Comparison of ENCODE assay signal across 31 mouse cellular contexts in genomic region chr8:54836029-54836959, GRCm38 (mm10). TPM values are rescaled to one million over a fixed set of nuclear protein-coding genes. Genes with fewer than 3 reads are reported as not detected.
DNase-seq lines count a peak whose midpoint lies in the region; ATAC-seq and TF ChIP-seq lines count a peak whose summit lies in the region.
"Had no signal": no experiment of that assay in that cellular context is flagged by ENCODE, and none has a peak within 500 bp of the region (broad histone marks: within the 10 kb centered on the region; RNA-seq: fewer than 3 reads in every experiment).

No protein-coding gene starts in this region.

- no peaks in the 10 kb centered on the region for H3K9me3 ChIP-seq in hindbrain, embryonic 16.5 days (ENCODE audit: control insufficient read depth, low read length)
- no peaks in the 10 kb centered on the region for H3K9me3 ChIP-seq in hindbrain, embryonic 11.5 days (ENCODE audit: control insufficient read depth, low read length)
- no peaks in the 10 kb centered on the region for H3K9me3 ChIP-seq in midbrain, embryonic 13.5 days
- no peaks in the 10 kb centered on the region for H3K9me3 ChIP-seq in midbrain, embryonic 11.5 days (ENCODE audit: control insufficient read depth, low read length)
- no peaks in the 10 kb centered on the region for H3K9me3 ChIP-seq in forebrain, postnatal 0 days (ENCODE audit: low read length)
- H3K9me3 ChIP-seq: embryonic facial prominence, embryonic 10.5 days; embryonic facial prominence, embryonic 15.5 days; hindbrain, embryonic 13.5 days; liver, embryonic 12.5 days; megakaryocyte, embryonic 14.5 days; neural tube, embryonic 15.5 days had no signal

- no peak overlapping the region for H3K4me3 ChIP-seq in hindbrain, embryonic 16.5 days (ENCODE audit: low read length)
- H3K4me3 ChIP-seq in hindbrain, embryonic 11.5 days (ENCODE audit: low read depth, low read length), result no peak overlapping the region
- H3K4me3 ChIP-seq in midbrain, embryonic 13.5 days (replicated peaks), result no peak overlapping the region
- no peak overlapping the region for H3K4me3 ChIP-seq in midbrain, embryonic 11.5 days (ENCODE audit: low read depth, low read length)
- H3K4me3 ChIP-seq in forebrain, postnatal 0 days (ENCODE audit: low read depth, low read length), result no peak overlapping the region
- H3K4me3 ChIP-seq: embryonic facial prominence, embryonic 10.5 days; embryonic facial prominence, embryonic 15.5 days; hindbrain, embryonic 13.5 days; liver, embryonic 12.5 days; megakaryocyte, embryonic 14.5 days; neural tube, embryonic 15.5 days had no signal

- ATAC-seq in hindbrain, embryonic 16.5 days, result peak; percentile 68
- ATAC-seq in hindbrain, embryonic 11.5 days (ENCODE audit: low FRiP score), result no peak
- ATAC-seq in midbrain, embryonic 13.5 days, result peak; percentile 68
- no peak for ATAC-seq in midbrain, embryonic 11.5 days (ENCODE audit: low FRiP score)
- peak; percentile 88 for ATAC-seq in forebrain, postnatal 0 days
- ATAC-seq: intestine, postnatal 0 days; liver, embryonic 12.5 days; liver, postnatal 0 days; Patski had no signal

- no peak for DNase-seq in hindbrain, embryonic 11.5 days (ENCODE audit: low spot score)
- DNase-seq in midbrain, embryonic 11.5 days (ENCODE audit: low spot score, missing footprints), result no peak
- DNase-seq in forebrain, postnatal 0 days, result peak; percentile 47
- DNase-seq in right cerebral cortex, postnatal 10 days (ENCODE audit: low spot score in 2 of 2), result no peak
- no peak for DNase-seq in left cerebral cortex, adult 9 months (ENCODE audit: low spot score in 2 of 2)
- DNase-seq in kidney, adult 8-10 months, result no peak
- DNase-seq: adrenal gland, postnatal 10 days; cerebellum, adult 2 months; cerebellum, postnatal 14 days; gastrocnemius, postnatal 25 days; heart, adult 18-20 months; heart, postnatal 36 days; kidney, postnatal 25 days; left cerebral cortex, postnatal 4 days; liver, postnatal 0 days; lung, postnatal 36 days; retina, postnatal 1 day; right cerebral cortex, postnatal 25 days; thymus, postnatal 25 days had no signal

- no peaks in the 10 kb centered on the region for H3K27me3 ChIP-seq in hindbrain, embryonic 16.5 days (replicated peaks; ENCODE audit: control insufficient read depth, insufficient read depth, low read length)
- H3K27me3 ChIP-seq in hindbrain, embryonic 11.5 days (ENCODE audit: control insufficient read depth, insufficient read depth, low read length), result no peaks in the 10 kb centered on the region
- no peaks in the 10 kb centered on the region for H3K27me3 ChIP-seq in midbrain, embryonic 13.5 days
- H3K27me3 ChIP-seq in midbrain, embryonic 11.5 days (ENCODE audit: control insufficient read depth, insufficient read depth, low read length), result no peaks in the 10 kb centered on the region
- H3K27me3 ChIP-seq in forebrain, postnatal 0 days (ENCODE audit: insufficient read depth, low read length), result no peaks in the 10 kb centered on the region
- H3K27me3 ChIP-seq: embryonic facial prominence, embryonic 15.5 days; hindbrain, embryonic 13.5 days; liver, embryonic 12.5 days; megakaryocyte, embryonic 14.5 days; neural tube, embryonic 15.5 days had no signal

- 69% methylated on average over 5 of the region's 5 CpGs for WGBS in hindbrain, embryonic 16.5 days
- WGBS in hindbrain, embryonic 11.5 days, result 94% methylated on average over 5 of the region's 5 CpGs
- 59% methylated on average over 5 of the region's 5 CpGs for WGBS in midbrain, embryonic 13.5 days
- WGBS in midbrain, embryonic 11.5 days, result 89% methylated on average over 5 of the region's 5 CpGs
- WGBS in forebrain, postnatal 0 days, result 26% methylated on average over 5 of the region's 5 CpGs

- no peaks in the 10 kb centered on the region for H3K4me1 ChIP-seq in hindbrain, embryonic 16.5 days (ENCODE audit: control insufficient read depth, insufficient read depth, low read depth, low read length)
- H3K4me1 ChIP-seq in hindbrain, embryonic 11.5 days (replicated peaks; ENCODE audit: control insufficient read depth, insufficient read depth, low read length), result no peaks in the 10 kb centered on the region
- H3K4me1 ChIP-seq in midbrain, embryonic 13.5 days (replicated peaks), result peaks cover 10% of the 10 kb centered on the region
- H3K4me1 ChIP-seq in midbrain, embryonic 11.5 days (ENCODE audit: control insufficient read depth, insufficient read depth, low read length), result no peaks in the 10 kb centered on the region
- H3K4me1 ChIP-seq in forebrain, postnatal 0 days (ENCODE audit: insufficient read depth), result 0 out of 2 replicates have a peak, but pooled peaks cover 4% of the 10 kb centered on the region
- H3K4me1 ChIP-seq: embryonic facial prominence, embryonic 10.5 days; embryonic facial prominence, embryonic 15.5 days; hindbrain, embryonic 13.5 days; liver, embryonic 12.5 days; megakaryocyte, embryonic 14.5 days; neural tube, embryonic 15.5 days had no signal

- H3K27ac ChIP-seq in hindbrain, embryonic 16.5 days (ENCODE audit: low read depth, low read length), result no peak overlapping the region
- no peak overlapping the region for H3K27ac ChIP-seq in hindbrain, embryonic 11.5 days (ENCODE audit: low read depth, low read length)
- H3K27ac ChIP-seq in midbrain, embryonic 13.5 days, result peak overlapping the region; percentile 57
- H3K27ac ChIP-seq in midbrain, embryonic 11.5 days (ENCODE audit: low read depth, low read length), result no peak overlapping the region
- H3K27ac ChIP-seq in forebrain, postnatal 0 days (ENCODE audit: low read depth, low read length), result peak overlapping the region; percentile 80
- H3K27ac ChIP-seq: embryonic facial prominence, embryonic 10.5 days; embryonic facial prominence, embryonic 15.5 days; hindbrain, embryonic 13.5 days; liver, embryonic 12.5 days; neural tube, embryonic 15.5 days had no signal

- H3K4me2 ChIP-seq in hindbrain, embryonic 16.5 days (ENCODE audit: low read length), result no peak overlapping the region
- H3K4me2 ChIP-seq in hindbrain, embryonic 11.5 days (replicated peaks; ENCODE audit: low read depth, low read length), result no peak overlapping the region
- H3K4me2 ChIP-seq in midbrain, embryonic 13.5 days (replicated peaks), result no peak overlapping the region
- H3K4me2 ChIP-seq in midbrain, embryonic 11.5 days, result no peak overlapping the region
- H3K4me2 ChIP-seq in forebrain, postnatal 0 days (ENCODE audit: low read depth), result peak overlapping the region; percentile 10; the same call in 1 of the 2 replicates
- H3K4me2 ChIP-seq: embryonic facial prominence, embryonic 15.5 days; heart, embryonic 11.5 days; hindbrain, embryonic 13.5 days; liver, embryonic 12.5 days; neural tube, embryonic 15.5 days had no signal

- no peak for TF ChIP-seq CTCF in forebrain, postnatal 0 days (IDR thresholded peaks at IDR 0.05; ENCODE audit: low read depth)

- H3K36me3 ChIP-seq in hindbrain, embryonic 16.5 days (ENCODE audit: control insufficient read depth, insufficient read depth, low read length), result no peaks in the 10 kb centered on the region
- no peaks in the 10 kb centered on the region for H3K36me3 ChIP-seq in hindbrain, embryonic 11.5 days (ENCODE audit: control insufficient read depth, insufficient read depth, low read length)
- no peaks in the 10 kb centered on the region for H3K36me3 ChIP-seq in midbrain, embryonic 13.5 days
- no peaks in the 10 kb centered on the region for H3K36me3 ChIP-seq in midbrain, embryonic 11.5 days (ENCODE audit: control insufficient read depth, insufficient read depth, low read length)
- H3K36me3 ChIP-seq in forebrain, postnatal 0 days (ENCODE audit: insufficient read depth), result no peaks in the 10 kb centered on the region
- H3K36me3 ChIP-seq: embryonic facial prominence, embryonic 10.5 days; embryonic facial prominence, embryonic 15.5 days; hindbrain, embryonic 13.5 days; liver, embryonic 12.5 days; neural tube, embryonic 15.5 days had no signal

- no peak overlapping the region for H3K9ac ChIP-seq in hindbrain, embryonic 16.5 days (ENCODE audit: low read depth, low read length)
- H3K9ac ChIP-seq in hindbrain, embryonic 11.5 days (ENCODE audit: low read depth, low read length), result no peak overlapping the region
- H3K9ac ChIP-seq in midbrain, embryonic 13.5 days (replicated peaks), result no peak overlapping the region
- H3K9ac ChIP-seq in midbrain, embryonic 11.5 days (ENCODE audit: low read length), result no peak overlapping the region
- H3K9ac ChIP-seq in forebrain, postnatal 0 days, result 0 out of 2 replicates have a peak overlapping the region, but pooled peaks have one; percentile 29
- H3K9ac ChIP-seq: embryonic facial prominence, embryonic 15.5 days; hindbrain, embryonic 13.5 days; liver, embryonic 12.5 days; liver, postnatal 0 days; neural tube, embryonic 15.5 days had no signal

RNA-seq across cellular contexts. Expression of gene Wdr17, which starts 50.7 kb away (rescaled TPM):
- 13.9 and 14.9 TPM in 2 replicates for polyA plus RNA-seq in hindbrain, embryonic 16.5 days (2015; fragmentation: Nextera tagmentation; extraction: Ambion mirVana)
- 2.4 and 4.6 TPM in 2 replicates for polyA plus RNA-seq in hindbrain, embryonic 11.5 days (2014; fragmentation: Nextera tagmentation; extraction: Ambion mirVana)
- polyA plus RNA-seq in midbrain, embryonic 13.5 days (2015; fragmentation: Nextera tagmentation; extraction: Ambion mirVana), result 9.5 and 17.1 TPM in 2 replicates
- 3.0 and 5.6 TPM in 2 replicates for polyA plus RNA-seq in midbrain, embryonic 11.5 days (2014; fragmentation: Nextera tagmentation; extraction: Ambion mirVana)
- total RNA-seq in forebrain, postnatal 0 days (2014; rRNA removed), result 24.3 and 30.4 TPM in 2 replicates
- 17.8 and 18.1 TPM in 2 replicates for polyA plus RNA-seq in forebrain, postnatal 0 days (2015; fragmentation: Nextera tagmentation; extraction: Ambion mirVana)
- total RNA-seq: heart, adult 18-20 months; heart, postnatal 36 days; MEL had no signal
- polyA plus RNA-seq: liver, embryonic 12.5 days; liver, postnatal 0 days had no signal

Comparison
In these comparisons a context has a peak if more than half of its experiments do, and no peak if none do; other contexts are left out.
1. ATAC-seq: peak in hindbrain, embryonic 16.5 days (single experiment), midbrain, embryonic 13.5 days (single experiment) and forebrain, postnatal 0 days (single experiment); none in hindbrain, embryonic 11.5 days (single experiment) and midbrain, embryonic 11.5 days (single experiment).
2. H3K27ac ChIP-seq: peak in midbrain, embryonic 13.5 days (single experiment) and forebrain, postnatal 0 days (single experiment); none in hindbrain, embryonic 16.5 days (single experiment), hindbrain, embryonic 11.5 days (single experiment) and midbrain, embryonic 11.5 days (single experiment).